Mouse (Mus musculus) left cerebral cortex, postnatal 36 days (tissue): ENCODE data around the gene Pibf1. TPM values are rescaled to one million over a fixed set of nuclear protein-coding genes. Genes with fewer than 3 reads are reported as not detected.

Experiments used
- DNase-seq, 2 experiments: peaks; one replicate each; pipeline ENCODE4 v3.0.0; 2021 to 2022; ENCODE audit warnings: low spot score in 2 of 2, mixed read lengths in 1 of 2
- intact Hi-C: fragments of 180-260 bp; cut with DNase I; formaldehyde crosslinking; loops from one replicate; pipeline ENCODE4 v1.15.1; 2025
- total RNA-seq, 2 experiments: library from RNA; stranded (reverse); gene quantifications; 2 replicates each; pipeline ENCODE4 v1.2.3; 2021

Gene Pibf1
- total RNA-seq, result 10 to 100 TPM; 10.2 to 15.8 TPM

DNA sequence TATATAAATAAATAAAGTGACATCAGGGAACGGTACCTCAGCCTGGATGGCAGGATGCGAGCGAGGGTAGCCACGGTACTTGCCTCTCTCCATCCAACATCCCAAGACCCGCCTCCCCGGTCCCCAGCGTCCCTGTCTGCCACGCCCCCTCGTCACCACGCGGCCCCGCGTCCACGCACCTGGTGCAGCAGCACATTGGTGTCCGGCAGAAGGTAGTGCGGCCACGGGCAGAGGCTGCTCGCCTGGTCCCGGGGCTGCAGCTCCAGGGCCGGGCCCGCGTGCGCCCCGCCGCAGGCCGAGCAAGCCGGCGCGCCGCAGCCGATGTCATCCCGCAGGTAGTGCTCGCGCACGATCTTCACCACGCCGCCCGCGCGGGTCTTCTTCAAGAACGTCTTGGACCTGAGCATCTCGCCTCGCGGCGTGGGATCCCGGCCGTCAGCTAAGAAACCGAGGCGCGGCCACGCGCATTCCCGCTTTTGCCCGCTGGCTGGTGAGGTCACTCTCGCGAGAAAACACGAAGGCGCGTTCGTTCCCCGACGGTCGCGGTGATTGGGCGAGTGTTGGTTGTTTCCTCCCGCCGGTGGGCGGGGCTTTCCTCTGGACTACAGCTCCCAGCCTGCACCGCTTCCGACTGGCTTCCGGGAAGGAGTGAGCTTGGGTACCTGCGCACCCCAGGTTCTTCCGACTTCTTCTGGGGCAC, at the start of gene Pibf1, which contains the start of gene Dis3:
TSS of gene Pibf1 (plus strand) at position 158 of the 700 bp plus-strand sequence.
TSS of gene Dis3 (minus strand) at position 504 of the 700 bp plus-strand sequence.
- peak; percentile 99 for DNase-seq
- intact Hi-C loops, result no loop called here

DNA sequence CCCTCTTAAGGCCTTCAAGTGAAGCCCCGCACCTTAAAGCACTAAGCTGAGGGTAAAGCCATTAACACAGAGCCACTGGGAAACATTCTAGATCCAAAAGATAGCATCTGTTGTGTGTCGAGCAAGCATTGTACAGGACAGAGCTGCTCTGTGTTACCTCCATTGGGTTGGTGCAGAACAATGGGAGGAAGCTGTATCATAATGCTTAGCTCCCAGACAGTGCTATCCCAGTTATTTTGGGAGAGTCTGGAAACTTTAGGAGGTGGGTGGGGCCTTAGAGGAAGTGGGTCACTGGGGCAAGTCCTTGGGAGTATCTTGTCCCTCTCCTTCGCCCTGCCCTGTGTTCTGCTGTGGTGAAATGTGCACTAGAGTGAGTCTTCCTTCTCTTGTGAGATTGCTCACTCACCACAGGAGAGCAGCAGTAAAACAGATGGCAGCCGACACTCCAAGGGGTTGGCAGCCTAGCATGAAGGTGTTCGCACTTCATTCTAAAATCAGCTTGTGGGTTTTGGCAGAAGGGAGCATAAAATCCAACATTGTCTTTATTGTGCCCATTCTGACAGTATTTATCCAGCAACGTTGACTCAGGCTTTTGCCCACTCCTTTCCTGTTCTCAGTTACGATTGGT, 40.2 kb upstream of the Pibf1 start:
- DNase-seq, result peak; percentile 21 to 52
- intact Hi-C loops, result no loop called here

- DNase-seq, result peak in 1 of 2 experiments; percentile 18
Observed at GRCm38 (mm10) chr14:99060616-99061015, 38.6 kb upstream of the Pibf1 start.

GRCm38 (mm10) chr14:99063091-99063490, 36.1 kb upstream of the Pibf1 start:
- no peak for DNase-seq
- intact Hi-C loops, result no loop called here

More at GRCm38 (mm10) chr14:99060616-99061015, 38.6 kb upstream of the Pibf1 start:
- intact Hi-C loops, result no loop called here

- intact Hi-C loops, result no loop called here
Observed at GRCm38 (mm10) chr14:99071146-99071545, 28.1 kb upstream of the Pibf1 start.

GRCm38 (mm10) chr14:99088947-99089346, 10.3 kb upstream of the Pibf1 start:
- no peak for DNase-seq
- intact Hi-C loops, result no loop called here

More at GRCm38 (mm10) chr14:99071146-99071545, 28.1 kb upstream of the Pibf1 start:
- no peak for DNase-seq

- intact Hi-C loops, result no loop called here
- DNase-seq, result no peak
Observed at GRCm38 (mm10) chr14:99099967-99100587, 853 bp downstream of the Pibf1 start.

GRCm38 (mm10) chr14:99103050-99103449, 3.8 kb downstream of the Pibf1 start:
- intact Hi-C loops, result no loop called here
- DNase-seq, result no peak

DNA sequence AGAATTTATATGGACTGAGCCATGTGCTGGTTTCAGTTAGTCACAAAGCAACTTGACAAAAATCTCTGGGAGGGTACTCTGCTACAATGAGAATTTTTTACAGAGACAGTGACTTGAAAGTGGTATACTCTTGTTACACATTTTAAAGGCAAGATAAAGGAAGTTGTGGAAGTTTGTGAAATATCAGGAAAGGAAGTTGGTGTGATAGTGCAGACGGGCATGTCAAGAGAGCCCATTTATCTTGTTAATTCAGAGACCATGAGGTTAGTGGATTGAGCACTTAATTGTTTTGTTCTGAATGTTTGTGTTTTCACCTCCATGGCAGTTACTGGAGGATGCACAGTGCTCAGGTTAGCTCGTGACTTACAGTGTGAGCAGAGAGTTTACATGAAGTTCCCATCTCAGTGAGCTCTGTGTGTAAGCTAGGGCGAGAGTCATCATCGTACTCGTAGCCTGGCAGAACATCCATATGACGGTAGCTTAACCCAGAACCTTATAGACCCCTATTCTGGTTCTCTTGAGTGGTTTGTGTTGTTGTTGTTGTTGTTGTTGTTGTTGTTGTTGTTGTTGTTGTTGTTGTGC, 5.4 kb downstream of the Pibf1 start:
- intact Hi-C loops, result no loop called here
- no peak for DNase-seq

- intact Hi-C loops, result no loop called here
- no peak for DNase-seq
Observed at GRCm38 (mm10) chr14:99106671-99107070, 7.4 kb downstream of the Pibf1 start.

DNA sequence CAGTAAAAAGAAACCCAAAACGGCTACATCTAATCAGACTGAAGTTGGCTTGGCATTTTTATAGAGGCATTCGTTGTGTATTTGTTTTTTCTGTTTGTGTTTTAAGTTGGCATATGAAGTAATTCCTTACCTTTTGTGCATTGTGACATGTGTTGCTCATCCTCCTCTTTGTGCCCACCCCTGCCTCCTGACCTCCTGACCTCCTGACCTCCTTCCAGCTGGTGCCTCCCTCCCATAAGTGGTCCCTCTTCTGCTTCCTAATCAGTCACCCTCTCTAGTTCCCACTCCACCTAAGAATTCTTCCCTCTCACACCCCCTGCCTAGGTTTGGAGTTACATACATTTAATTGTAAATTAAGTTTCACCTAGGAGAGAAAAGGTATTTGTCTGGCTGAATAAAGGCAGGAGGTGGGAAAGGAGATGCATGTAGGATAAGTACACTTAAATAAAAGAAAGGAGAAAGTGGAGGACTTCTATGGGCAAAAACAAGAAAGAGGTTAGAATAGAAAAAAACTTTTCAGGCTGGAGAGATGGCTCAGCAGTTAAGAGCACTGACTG, 8.5 kb downstream of the Pibf1 start:
- intact Hi-C loops, result no loop called here
- DNase-seq, result no peak

- intact Hi-C loops, result no loop called here
- DNase-seq, result no peak
Observed at GRCm38 (mm10) chr14:99108762-99109161, 9.5 kb downstream of the Pibf1 start.

GRCm38 (mm10) chr14:99117576-99117975, 18.4 kb downstream of the Pibf1 start:
- DNase-seq, result no peak
- intact Hi-C loops, result no loop called here

DNA sequence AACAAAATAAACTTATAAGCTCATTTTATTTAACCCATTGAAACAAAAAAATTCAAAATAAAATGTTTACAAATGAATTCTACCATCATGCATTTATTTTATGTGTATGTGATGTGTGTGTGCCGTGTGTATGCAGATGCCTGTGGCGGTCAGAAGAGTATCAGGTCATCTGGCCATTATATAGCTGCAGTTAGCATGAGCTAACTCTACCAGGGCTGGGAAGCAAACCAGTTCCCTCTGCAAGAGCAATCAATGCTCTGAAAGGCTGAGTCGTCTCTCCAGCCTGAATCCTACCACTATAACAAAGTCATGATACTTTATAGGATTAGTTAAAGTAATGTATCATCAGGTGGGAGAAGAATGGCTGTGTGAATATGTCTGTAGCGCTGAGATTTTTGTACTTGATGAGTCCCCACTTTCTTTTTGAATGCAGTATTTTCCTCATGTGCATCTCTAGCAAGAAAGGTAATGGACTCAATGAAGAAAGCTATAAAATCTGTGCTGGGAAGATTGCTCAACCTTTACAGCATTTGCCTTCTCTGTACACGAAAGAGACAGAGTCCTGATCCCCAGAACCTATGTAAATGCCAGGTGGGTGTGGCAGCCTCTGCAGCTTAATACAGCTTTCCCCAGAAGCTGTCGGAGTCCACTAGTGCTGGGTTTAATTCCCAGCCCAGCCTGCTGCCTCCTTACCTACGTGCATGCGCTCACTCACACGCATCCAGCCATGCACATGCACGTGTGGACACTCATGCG, 22.5 kb downstream of the Pibf1 start:
- intact Hi-C loops, result no loop called here
- DNase-seq, result no peak

DNA sequence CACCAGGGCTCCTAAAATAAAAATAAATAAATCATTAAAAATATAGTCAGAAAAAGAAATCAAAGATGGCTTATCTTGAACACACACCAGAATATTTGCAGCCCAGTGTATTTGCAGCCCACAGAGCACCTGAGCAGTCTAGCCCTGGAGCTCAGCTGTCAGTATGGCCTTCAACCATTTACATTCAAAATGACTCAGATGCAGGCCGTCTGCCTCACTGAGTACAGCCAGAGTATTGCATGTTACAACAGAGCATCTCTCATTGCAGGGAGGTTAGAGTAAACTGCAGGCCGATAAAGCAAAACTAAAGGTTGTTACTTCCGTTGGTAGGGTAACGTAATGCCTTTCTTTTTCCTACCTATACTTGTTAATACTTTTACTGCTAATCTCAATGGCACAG, 24.9 kb downstream of the Pibf1 start:
- no peak for DNase-seq
- intact Hi-C loops, result no loop called here

DNA sequence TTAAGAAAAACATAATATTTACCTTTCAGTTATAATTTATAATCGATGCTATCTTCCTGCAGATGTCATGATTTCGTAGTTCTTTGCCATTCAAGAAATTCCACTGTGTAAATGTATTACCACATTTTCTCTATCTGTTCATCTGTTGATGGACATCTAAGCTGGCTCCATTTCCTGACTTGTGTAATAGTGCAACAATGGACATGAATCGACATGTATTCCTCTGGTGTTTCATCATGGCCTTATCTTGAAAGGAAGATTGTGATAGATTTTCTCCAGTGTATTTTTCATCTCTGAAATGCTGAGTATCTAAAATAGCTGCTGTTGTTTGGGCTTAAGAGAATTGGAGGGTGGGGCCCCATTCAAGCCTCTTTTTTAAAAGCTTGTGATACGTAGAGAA, 27.5 kb downstream of the Pibf1 start:
- intact Hi-C loops, result no loop called here
- no peak for DNase-seq

DNA sequence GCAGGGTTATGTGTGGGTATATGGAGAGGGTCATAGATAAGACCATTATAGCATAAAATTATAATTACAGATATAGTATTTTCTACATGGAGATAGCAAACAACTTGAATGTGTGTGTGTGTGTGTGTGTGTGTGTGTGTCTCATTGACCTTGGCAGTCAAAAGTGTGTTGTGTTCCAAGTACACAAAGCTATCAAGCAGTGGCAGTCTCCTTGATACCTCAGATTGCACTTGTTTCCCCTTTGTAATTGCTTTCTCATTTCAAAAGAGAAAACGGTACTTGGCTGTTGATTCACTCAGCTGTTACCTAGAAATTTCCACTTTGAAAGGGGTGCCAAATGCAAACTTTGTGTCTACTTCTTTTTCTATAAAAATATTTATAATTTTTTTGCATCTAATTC, 28.3 kb downstream of the Pibf1 start:
- intact Hi-C loops, result no loop called here
- no peak for DNase-seq

DNA sequence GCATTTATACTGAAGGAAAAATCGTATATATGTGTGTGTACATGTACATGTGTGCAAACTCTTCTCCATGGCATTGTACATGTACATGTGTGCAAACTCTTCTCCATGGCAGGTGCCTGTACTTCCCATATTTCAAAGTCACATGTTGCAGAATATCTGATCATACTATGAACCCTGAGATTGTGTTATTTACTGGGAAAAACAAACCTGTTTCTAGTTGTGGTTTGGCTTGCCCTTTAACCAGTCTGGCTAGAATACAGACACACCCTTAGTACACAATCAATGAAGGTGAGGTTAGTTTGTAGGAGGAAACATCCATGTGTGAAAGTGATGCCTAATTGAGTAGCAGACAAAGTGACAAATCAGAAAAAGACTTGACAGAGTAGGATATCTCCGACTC, 29.8 kb downstream of the Pibf1 start:
- intact Hi-C loops, result no loop called here
- no peak for DNase-seq

DNA sequence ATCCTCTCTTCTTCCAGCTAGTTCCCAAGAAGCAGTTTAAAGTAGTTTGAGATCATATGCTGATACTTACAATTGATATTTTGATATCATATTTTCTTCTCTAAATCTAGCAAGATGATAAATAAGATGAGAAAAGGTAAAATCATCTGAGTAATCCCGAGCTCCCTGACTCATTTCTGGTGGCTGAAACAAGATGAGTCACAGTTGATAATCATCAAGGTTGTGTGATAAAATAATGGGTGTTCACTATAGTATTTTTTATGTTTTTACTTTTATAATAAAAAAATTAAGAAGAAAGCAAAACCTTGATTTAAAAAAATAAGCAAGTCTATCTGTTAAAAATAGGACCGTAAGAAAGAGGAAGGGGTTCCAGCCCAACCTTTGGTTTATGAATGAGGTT, 34.8 kb downstream of the Pibf1 start:
- intact Hi-C loops, result no loop called here
- DNase-seq, result no peak
